Mouse (Mus musculus): ENCODE results near the gene Slc10a7. TPM values are rescaled to one million over a fixed set of nuclear protein-coding genes. Genes with fewer than 3 reads are reported as not detected.
A peak's percentile ranks its signal among the peaks of the same experiment; 100 is the strongest.

Slc10a7 gene
- total RNA-seq, 2 experiments from 2014 or later: 14.4 to 15.9 TPM

DNA sequence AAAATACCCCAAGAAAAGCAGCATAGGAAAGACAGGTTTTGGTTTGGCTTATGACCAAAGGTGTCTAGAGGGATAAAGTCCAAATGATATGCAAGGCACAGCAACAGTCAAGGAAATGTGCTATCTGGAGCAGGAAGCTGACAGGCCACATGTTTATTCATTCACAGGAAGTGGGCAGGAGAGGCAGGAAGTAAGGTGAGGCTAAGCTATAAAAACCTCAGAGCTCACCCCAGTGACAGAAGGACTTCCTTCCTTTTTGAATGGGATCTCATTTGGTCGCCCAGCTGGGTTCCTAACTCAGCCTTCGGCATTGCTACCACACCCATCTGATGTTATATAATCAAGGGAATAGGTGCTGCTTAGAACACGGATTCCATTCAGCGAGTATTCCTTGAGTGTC, 113.2 kb downstream of the Slc10a7 start:
- DNase-seq (ENCODE audit: low spot score in 2 of 2): no peak

DNA sequence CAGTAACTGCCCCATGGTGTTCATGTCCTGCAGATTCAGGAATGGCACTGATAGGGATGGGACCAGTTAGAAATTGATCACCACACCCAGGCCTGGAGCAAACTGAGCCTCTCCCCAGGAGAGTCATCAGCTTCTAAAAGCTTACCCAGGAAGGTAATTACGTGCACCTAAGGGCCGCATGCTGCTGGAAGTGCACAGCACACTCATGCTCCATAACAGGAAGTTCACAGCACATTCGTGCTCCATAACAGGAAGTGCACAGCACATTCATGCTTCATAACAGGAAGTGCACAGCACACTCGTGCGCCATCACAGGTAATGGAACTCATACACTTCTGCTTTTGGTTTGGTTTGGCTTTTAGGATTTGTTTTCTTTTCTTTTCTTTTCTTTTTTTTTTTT, 114.8 kb downstream of the Slc10a7 start:
- no peak for DNase-seq (ENCODE audit: low spot score in 2 of 2)

DNA sequence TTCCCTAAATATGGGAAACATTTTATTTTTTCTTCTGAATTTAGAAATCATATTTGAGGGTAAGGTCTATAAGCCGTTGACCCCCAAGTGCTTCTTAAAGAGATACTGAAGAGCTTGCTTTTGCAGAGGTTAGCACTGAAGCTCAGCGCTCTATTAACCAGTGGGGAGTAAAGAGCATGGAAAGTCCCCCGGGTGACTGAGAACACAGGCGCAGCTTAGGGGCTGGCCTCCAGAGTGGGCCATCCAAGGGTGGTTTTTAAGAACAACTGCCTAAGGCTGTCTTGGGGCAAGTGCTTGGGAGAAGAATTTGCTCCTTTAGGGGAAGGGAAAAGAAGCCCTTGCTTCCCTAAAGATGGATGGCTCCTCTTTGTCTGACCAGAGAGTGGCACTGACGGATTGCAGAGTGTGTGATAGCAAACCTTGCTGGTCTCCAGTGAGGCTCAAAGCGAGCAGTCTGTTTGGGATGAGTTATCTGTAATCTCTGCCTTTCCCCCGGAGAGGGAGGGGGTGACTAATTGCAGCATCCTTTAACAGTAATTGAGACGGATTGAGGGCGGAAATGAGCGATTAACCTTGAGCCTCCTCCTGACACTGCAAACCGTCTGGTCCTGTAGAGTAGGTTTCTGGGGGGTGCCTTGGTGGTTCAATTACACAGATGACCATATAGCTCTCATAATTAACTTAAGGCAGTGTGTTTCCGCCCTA, 115.7 kb downstream of the Slc10a7 start:
- no peak for DNase-seq (ENCODE audit: low spot score in 2 of 2)

DNA sequence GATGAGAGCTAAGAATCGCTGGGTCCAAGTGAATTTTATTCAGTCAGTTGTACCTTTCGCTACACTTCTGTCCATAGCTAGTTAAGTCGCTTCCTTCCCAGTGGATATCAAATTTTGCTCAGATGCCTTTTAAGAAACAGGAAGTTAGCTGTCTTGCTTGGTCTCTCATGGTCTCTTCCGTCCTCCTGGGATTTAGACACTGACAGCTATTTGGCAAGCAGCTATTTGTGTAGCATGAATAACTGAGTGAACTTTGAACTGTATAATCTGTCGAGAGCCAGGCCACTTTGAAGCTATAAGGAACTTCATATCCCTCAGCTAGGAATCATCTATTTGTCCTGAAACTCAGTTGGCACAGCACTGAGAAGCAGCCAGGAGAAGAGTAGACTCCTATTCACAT, 117.5 kb downstream of the Slc10a7 start:
- DNase-seq (ENCODE audit: low spot score in 2 of 2): no peak

DNA sequence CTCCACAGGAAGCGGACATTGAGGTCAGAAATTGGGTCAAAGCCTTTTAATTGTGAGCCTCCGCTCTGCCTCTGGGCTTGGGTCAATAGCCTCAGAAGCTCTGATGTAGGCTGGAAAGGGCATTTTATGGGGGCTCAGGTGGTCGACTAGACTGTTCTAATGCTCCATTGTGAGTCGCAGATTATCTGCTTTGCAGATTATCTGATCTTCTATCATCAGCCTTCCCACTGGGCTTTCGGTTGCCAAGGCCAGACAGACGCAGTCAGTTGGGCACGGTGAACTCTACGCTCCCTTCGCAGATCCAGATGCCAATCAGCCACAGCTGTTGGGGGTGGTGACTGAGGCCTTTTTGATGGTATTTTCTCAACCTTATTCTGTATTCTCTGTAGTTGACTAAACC, 118.6 kb downstream of the Slc10a7 start:
- no peak for DNase-seq (ENCODE audit: low spot score in 2 of 2)

DNA sequence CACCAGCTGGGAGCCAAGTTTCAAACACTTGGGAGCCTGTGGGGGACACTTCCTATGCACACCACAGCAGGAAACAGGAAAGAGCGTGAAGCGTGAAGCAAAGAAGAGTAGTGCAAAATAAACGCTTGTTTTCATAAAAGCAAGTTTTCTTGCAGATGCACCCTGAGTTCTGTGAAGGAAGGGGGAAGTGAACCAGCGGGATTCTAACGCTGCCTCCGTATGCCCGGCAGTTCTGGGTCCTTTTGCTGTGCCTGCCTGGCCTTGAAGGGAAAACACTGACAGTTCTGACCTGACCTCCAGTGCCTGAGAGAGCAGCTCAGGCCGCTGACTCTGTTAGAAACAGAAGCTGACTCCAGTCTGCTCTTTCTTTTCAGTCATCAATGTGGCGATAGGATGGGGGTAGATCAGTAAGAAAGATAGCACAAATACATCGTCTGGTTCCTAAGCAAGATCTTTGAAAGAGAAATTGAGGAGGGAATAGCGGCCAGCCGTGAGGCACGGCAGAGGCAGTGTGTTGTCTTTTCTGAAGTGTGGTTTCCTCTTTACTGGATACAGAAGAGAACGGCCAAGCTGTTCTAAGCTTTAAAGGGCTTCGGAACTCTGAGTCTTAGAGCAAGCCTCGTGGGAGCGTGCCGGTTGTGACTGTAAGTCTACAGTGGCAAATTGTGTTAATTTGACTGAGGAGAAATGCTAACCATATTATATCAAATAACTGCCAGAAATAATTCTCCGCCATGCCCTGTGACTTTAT, 121.4 kb downstream of the Slc10a7 start:
- DNase-seq (ENCODE audit: low spot score in 2 of 2): no peak

DNA sequence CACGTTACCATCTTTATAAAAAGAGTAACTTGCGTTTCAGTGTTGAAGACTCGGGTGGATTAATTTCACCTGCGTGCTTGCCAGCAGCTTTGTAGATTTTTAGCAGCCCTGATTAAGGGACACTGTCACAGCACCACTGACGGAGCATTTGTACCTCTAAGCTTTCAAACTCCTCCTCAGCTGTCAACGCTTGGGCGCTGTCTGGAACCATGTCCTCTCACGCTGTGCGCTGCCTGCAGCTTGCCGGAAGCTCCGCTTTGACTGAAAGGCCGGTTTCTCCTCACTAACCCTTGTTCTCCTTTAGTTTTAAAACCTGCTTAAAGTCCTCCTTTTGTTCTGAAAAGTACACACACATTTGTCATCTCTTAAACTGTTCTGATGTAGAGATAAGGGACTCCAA, 123.9 kb downstream of the Slc10a7 start:
- no peak for DNase-seq (ENCODE audit: low spot score in 2 of 2)

DNA sequence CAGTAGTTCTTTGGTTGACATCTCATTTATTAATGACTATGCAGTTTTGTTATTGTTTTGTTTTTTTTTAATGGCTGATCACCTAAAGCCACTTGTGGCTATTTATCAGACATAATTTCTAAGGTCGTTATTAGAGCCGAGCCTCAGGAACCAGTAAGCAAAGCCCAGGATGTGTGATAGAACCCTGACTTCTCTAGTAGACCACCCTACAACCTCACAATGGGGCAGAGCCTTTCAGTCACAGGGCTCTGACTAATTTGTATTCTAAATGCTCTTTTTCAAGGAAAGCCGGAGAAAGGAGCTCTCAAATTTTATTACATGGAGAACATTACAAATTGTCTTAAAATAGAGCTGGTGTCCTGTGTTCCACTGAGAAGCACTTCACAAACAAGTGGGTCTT, 124.9 kb downstream of the Slc10a7 start:
- no peak for DNase-seq (ENCODE audit: low spot score in 2 of 2)

DNA sequence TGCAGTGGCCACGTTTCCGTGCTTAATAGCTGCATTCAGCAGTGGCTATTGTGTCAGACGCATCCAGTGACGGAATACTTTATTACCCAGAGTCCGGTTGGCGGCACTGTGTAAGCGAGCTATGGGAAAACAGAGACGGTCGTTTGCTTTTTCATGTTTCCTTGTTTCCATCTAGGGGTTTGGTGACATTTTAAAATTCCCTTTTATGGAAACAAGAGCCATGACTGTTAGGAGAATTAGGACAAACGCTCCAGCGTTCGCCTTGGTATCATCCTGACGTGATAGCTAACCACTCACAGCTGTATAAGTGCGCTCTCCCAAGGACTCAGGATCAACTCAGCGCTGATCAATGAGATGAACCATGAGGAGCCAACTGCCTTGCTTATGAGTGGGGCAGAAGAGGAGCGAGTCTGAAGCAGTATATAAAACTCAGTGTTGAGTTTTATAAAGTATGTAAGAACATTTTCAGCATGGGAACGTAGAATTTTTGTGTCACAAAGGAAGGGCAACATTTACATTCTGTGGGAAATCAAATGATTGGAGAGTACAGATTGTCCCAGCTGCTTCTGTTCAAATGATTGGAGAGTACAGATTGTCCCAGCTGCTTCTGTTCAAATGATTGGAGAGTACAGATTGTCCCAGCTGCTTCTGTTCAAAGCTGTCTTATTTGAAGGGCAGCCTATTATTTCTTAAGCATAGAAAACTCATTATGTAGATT, 125.5 kb downstream of the Slc10a7 start:
- no peak for DNase-seq (ENCODE audit: low spot score in 2 of 2)

DNA sequence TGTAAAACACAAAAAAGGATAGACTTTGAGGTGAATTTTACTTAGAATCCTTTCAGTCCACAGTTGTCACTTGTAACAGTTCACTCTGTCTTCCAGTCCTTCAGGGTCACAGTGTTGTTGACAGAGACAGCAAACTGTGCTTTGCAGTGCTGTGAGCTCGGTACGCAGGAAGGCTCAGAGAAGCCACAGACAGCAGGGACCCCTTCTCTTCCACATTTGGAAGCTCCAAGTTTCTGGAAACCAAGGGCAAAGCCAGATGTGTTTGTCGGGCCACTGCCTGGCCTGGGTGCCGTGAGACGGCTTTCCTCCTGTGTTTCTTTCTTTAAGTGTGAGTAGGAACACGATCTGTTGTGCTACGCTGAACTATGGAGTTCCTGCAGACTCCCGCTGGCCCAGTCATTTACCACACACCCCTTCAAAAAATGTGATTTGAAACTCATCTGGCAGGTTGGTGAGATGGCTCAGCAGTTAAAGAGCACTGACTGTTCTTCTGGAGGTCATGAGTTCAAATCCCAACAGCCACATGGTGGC, 126.2 kb downstream of the Slc10a7 start:
- no peak for DNase-seq (ENCODE audit: low spot score in 2 of 2)

DNA sequence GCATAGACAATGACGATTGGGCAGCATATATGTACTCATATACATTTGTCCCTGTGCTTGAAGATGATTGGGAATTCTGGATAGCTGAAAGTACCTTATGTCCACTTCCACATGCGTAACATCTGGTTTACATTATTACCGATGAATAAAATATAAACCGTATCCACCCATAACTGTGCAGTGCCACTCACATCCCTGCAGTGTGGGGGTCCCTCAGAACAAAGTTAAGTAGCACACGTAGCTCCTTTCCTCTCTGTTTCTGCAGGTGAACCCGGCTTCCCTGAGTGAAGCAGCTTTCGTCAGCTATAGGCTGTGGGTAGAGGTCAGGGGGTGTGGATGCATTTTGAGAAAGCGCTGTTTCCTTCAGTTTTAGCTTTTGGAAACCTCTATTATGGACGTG, 132.8 kb downstream of the Slc10a7 start:
- no peak for DNase-seq (ENCODE audit: low spot score in 2 of 2)

DNA sequence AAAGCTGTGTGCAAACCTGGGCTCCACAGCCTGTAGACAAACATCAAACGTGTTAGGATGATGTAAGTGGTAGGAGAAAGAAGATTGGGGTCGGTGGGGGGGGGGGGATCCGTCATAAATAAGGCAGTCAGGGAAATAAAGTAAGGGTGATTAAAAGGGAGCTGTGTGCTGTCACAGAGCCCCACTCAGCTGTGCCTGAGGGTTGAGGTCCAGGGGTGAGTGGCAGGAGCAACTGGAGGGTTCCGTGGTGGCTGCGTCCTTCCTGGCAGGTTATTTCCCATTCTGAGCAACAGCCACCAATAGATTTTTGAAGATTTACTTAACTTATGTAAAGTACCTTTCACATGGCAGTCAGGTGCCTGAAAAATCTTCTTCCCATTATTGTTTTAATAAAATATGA, 133.2 kb downstream of the Slc10a7 start:
- DNase-seq (ENCODE audit: low spot score in 2 of 2): no peak

DNA sequence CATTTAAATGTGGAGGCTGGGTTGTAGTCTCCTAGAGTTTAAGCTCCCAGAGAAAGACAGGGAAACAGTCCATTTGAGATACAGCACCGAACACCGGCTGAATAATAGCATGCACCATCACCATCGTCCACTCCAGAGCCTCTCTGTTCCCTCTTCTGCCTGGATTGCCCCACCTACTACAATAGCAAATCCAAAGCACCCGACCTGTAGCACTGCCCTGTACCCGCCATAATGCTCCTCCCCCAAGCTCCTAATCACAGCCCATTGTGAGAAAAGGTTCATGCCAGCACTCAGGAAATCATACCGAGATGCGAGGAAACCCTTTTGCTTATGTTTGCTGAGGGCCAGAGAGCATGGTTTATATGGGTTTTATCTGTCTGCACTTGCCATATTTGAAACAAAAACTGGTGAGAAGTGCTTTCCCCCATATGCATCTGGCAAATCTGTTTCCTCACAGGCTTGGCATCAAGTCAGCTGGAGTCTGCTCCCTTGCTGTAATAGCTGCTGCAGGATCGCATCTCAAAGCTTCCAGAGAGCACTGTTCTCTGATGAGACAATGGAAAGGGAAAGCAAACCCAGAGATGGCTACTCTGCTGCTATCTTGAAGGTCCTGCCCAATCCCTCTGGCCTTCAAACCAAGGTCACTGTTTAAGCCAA, 138.0 kb downstream of the Slc10a7 start:
- no peak for DNase-seq (ENCODE audit: low spot score in 2 of 2)

DNA sequence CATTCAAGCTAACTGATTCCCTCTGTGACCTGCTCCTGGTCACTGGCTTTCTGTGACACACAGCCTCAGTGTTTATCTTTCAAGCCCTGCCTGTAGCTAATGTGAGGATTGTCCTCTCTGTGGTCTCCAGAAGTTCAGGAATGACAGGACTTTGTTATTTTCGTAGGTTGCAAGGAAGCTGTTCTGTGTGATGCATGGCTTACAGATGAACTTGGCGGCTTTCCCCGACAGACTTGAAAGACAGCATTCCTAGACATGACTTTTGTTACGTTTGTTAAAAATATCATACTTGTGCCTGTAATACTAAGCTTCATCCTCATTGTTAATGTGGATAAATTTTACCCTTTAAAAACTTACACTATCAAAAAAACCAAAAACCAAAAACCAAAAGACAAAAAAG, 138.7 kb downstream of the Slc10a7 start:
- no peak for DNase-seq (ENCODE audit: low spot score in 2 of 2)

DNA sequence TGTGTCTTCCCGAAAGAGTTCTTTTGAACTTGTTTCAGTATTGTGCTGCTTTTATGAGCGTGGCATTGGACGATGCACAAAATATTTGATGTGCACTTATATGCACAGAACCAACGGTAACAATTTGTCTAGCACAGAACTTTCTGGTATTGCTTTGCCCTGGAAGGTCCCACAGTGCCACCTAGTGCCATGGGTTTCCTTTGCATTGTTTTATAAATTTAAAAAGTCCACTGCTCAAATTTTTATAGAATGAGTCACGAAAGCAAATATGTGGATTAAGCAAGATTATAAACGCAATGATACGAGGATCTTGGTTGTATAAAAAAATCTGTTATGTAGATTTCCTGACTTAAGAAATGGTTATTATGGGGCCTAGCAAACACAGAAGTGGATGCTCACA, 139.8 kb downstream of the Slc10a7 start:
- DNase-seq (ENCODE audit: low spot score in 2 of 2): peak; percentile 78

DNA sequence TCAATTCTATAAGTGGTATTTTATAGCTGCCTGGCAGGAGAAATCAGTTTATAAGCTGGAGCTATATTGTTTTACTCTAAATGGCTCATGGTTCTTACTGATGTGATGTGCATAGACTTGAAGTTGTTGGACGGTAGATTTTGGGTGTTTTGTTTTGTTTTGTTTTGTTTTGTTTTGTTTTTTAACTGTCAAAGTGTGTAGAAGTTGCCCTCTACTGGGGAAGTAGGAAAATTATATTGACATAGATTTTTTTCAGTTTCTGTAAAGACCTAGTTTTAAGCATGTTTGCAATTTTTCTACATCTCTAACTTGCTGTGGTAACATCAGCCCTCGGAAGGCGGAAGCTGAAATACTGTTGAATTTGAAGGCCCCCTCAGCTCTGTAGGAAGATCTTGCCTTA, 142.5 kb downstream of the Slc10a7 start:
- no peak for DNase-seq (ENCODE audit: low spot score in 2 of 2)

DNA sequence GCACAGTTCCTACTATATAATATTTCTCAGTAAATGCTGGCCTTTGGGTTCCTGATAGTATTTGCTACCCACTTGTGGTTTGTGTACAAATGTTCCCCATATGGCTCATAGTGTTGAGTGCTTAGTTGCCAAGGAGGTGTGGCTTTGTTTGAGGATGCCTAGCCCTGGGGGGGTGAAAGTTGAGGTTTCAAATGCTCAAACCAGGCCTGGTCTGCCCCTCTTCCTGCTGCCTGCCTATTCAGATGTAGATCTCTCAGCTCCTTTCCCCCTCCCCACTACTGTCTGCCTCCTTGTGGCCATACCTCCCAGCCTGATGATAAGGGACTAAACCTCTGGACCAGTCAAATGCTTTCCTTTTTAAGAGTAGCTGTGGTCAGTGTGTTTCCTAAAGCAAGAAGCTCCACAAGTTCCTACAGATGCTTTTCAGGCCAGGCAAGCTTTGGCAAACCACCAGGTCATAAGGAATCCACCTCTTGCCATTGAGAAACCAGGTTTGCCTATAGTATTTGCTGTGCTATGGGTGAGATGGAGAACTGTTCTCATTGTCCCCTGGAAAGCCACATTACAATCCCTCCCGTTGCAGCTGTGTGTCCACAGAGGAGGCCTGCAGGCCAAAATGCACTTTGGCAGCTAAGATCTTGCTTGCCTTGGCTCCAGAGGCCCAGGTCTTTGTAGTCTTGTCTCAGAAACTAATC, 146.4 kb downstream of the Slc10a7 start:
- DNase-seq (ENCODE audit: low spot score in 2 of 2): no peak

DNA sequence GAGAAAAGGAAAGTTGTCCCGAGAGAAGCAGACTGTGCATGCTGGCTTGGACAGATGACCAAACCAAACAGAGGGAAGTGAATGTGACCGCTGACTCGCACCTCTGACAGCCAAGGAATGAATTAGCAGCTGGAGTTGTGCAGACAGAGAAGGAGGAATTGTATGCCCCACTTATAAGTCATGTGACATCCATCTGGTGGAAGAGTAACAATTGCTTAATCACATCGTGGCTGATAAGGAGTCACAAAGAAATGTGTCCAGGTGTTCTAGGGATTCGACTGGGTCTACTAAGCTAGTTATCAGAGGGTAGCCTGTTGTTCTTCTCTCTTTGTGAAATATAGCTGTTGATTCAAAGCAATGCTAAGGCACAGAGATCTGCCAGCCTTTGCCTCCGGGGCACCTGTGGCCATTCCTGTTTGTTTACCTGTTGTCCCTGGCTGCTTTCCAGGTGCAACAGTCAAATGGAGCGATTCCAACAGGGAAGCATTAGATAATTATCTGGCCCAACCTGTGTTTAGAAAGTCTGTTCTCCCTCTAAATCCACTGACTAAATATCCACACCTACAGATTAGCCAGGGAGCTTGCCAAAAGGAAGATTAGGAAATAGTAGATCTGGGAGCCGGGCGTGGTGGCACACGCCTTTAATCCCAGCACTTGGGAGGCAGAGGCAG, 147.7 kb downstream of the Slc10a7 start:
- no peak for DNase-seq (ENCODE audit: low spot score in 2 of 2)

DNA sequence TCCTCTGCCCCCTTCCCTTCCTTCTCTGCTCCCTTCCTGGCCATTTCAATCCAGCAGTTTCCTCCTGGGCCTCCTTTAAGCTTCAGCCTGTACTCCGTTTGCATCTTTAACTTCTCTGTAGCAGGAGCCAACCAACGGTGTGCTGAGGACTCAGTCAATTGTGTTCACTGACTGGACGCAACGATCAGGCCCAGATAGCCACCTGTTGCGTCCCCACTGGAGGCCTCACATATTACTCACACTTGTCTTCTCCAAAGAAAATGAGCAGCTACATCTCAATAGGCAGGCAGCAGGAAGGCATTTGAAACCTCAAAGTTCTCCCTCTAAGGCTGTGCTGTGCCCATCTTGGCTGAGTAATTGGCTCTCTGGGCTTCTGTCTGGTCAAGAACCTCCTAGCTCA, 149.0 kb downstream of the Slc10a7 start:
- no peak for DNase-seq (ENCODE audit: low spot score in 2 of 2)

DNA sequence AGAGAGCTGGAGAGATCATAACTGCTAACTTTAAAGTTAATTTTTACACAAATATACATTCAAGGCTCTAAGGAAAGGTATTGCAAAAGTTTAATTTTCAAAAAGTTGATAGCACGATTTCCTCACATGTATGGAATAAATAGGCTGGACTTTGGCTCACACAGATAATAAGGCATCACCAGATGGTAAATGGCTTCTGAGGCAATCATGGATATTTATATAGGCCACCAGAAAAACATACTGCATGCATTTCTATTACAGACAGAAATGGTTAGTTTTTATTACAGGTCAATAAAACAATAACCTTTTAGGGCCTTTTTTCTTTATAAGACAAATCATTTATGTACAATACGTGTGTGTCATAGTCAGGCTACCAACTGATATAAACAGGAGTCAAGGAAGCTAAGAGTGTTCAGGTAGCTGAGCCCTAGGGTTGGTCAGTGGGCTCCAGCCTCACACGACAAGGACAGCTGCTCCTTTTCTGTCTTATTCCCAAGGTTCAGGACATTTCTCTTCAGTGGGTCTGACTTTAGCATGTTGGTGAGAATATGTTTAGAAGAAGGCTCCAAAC, 150.6 kb downstream of the Slc10a7 start:
- DNase-seq (ENCODE audit: low spot score in 2 of 2): no peak

Data from adrenal gland, adult 18-20 months (tissue).